Mouse (Mus musculus): ENCODE data around the gene Rest. TPM values are rescaled to one million over a fixed set of nuclear protein-coding genes. Genes with fewer than 3 reads are reported as not detected.

The Rest gene
- polyA plus RNA-seq, 1 experiment from 2014 or later, result 46.6 TPM

- H3K27me3 ChIP-seq (ENCODE audit: low read depth, poor library complexity, severe bottlenecking), result no peaks in the 10 kb centered on the region
- peaks cover 76% of the 10 kb centered on the region for H3K36me3 ChIP-seq
- WGBS, result 94% methylated on average over 2 of the region's 2 CpGs
- DNase-seq (ENCODE audit: low spot score), result no peak
- H3K4me3 ChIP-seq, result no peak overlapping the region
- H3K4me1 ChIP-seq, result no peaks in the 10 kb centered on the region
- H3K27ac ChIP-seq, result no peak overlapping the region
- no peaks in the 10 kb centered on the region for H3K9me3 ChIP-seq (replicated peaks)
Measured at GRCm38 (mm10) chr5:77299486-77299885, 34.2 kb downstream of the Rest start.

- 96% methylated on average over 6 of the region's 6 CpGs for WGBS
- no peaks in the 10 kb centered on the region for H3K9me3 ChIP-seq (replicated peaks)
- no peak overlapping the region for H3K27ac ChIP-seq
- no peaks in the 10 kb centered on the region for H3K4me1 ChIP-seq
- H3K36me3 ChIP-seq, result peaks cover 77% of the 10 kb centered on the region
- no peak overlapping the region for H3K4me3 ChIP-seq
- no peaks in the 10 kb centered on the region for H3K27me3 ChIP-seq (ENCODE audit: low read depth, poor library complexity, severe bottlenecking)
- no peak for DNase-seq (ENCODE audit: low spot score)
Measured at GRCm38 (mm10) chr5:77301296-77301903, 36.1 kb downstream of the Rest start.

- peak overlapping the region; percentile 92 for H3K4me3 ChIP-seq
- H3K27ac ChIP-seq, result no peak overlapping the region
- WGBS, result 91% methylated on average over 5 of the region's 5 CpGs
- H3K27me3 ChIP-seq (ENCODE audit: low read depth, poor library complexity, severe bottlenecking), result no peaks in the 10 kb centered on the region
- peaks cover 28% of the 10 kb centered on the region for H3K4me1 ChIP-seq
- no peak for DNase-seq (ENCODE audit: low spot score)
- H3K9me3 ChIP-seq (replicated peaks), result no peaks in the 10 kb centered on the region
- peaks cover 50% of the 10 kb centered on the region for H3K36me3 ChIP-seq
Measured at GRCm38 (mm10) chr5:77307821-77308553, 42.7 kb downstream of the Rest start.

DNA sequence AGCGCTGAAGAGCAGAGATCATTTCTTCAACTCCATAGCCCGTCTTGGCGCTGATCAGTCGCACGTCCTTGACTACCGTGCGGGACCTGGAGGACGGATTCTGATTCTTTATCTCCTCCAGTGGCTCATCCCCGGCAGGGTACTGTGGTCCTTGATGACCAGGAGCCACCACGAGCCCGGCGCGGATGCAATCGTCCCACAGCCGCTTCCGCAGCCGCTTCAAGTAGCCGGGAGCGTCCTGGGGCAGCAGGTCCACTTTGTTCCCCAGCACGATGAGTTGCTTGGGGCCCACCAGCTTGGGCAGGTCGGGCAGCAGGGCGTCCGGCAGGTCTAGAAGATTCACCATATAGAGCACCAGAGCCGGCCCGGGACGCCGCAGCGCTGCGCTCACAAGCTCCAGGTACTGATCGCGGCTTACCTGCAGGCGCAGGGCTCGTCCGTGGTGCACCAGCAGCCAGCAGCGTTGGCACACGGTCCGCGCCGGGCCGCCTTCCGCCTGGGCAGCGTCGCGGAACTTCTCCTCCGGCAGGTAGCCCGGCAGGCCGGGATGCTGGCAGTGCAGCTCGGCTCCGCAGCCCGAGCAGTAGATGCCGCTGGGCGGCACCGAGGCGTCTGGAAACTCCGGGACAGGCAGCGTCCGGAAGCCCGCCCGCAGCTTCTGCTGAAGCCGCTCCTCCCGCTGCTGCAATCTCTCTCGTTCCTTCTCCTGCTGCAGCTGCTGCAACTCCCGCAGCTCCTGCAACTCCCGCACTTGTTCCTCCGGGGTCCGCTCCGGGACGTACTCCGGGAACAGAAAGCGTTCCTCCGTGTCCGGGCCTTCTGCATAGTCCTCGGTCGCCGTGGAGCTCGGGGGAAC lies 44.0 kb downstream of the Rest start:
- DNase-seq (ENCODE audit: low spot score), result no peak
- Histone ChIP-seq H3K4me1 (peaks cover 28% of the 10 kb centered on the region), H3K4me3 (peak overlapping the region; percentile 92), H3K27ac (peak overlapping the region; percentile 93), H3K36me3 (peaks cover 56% of the 10 kb centered on the region), H3K9me3 (replicated peaks) (no peaks in the 10 kb centered on the region), H3K27me3 (ENCODE audit: low read depth, poor library complexity, severe bottlenecking) (no peaks in the 10 kb centered on the region)
- WGBS, result under 1% methylated on average over 76 of the region's 76 CpGs

- peak within 1 kb of the TSS; percentile 92 for H3K4me3 ChIP-seq
- H3K4me1 ChIP-seq, result peaks cover 28% of the 10 kb centered on the region
- no peaks in the 10 kb centered on the region for H3K9me3 ChIP-seq (replicated peaks)
- DNase-seq (ENCODE audit: low spot score), result peak; percentile 99
- peak within 1 kb of the TSS; percentile 93 for H3K27ac ChIP-seq
- peaks cover 57% of the 10 kb centered on the region for H3K36me3 ChIP-seq
- under 1% methylated on average over 85 of the region's 85 CpGs for WGBS
- H3K27me3 ChIP-seq (ENCODE audit: low read depth, poor library complexity, severe bottlenecking), result no peaks in the 10 kb centered on the region
Measured at GRCm38 (mm10) chr5:77309924-77310772, 44.9 kb downstream of the Rest start, which contains the start of the genes Noa1 and Polr2b. Gene Noa1, minus strand, starts transcription at chr5:77310084. Gene Polr2b, plus strand, starts transcription at chr5:77310147.

GRCm38 (mm10) chr5:77314206-77314605 lies 48.9 kb downstream of the Rest start:
- no peak overlapping the region for H3K4me3 ChIP-seq
- 90% methylated on average over 4 of the region's 4 CpGs for WGBS
- no peak for DNase-seq (ENCODE audit: low spot score)
- H3K36me3 ChIP-seq, result peaks cover 73% of the 10 kb centered on the region
- no peaks in the 10 kb centered on the region for H3K9me3 ChIP-seq (replicated peaks)
- no peak overlapping the region for H3K27ac ChIP-seq
- peaks cover 11% of the 10 kb centered on the region for H3K4me1 ChIP-seq
- H3K27me3 ChIP-seq (ENCODE audit: low read depth, poor library complexity, severe bottlenecking), result no peaks in the 10 kb centered on the region

GRCm38 (mm10) chr5:77314986-77315385 lies 49.7 kb downstream of the Rest start:
- 94% methylated on average over 6 of the region's 6 CpGs for WGBS
- Histone ChIP-seq H3K4me3 (no peak overlapping the region), H3K36me3 (peaks cover 78% of the 10 kb centered on the region), H3K4me1 (peaks cover 10% of the 10 kb centered on the region), H3K27me3 (ENCODE audit: low read depth, poor library complexity, severe bottlenecking) (no peaks in the 10 kb centered on the region), H3K9me3 (replicated peaks) (no peaks in the 10 kb centered on the region), H3K27ac (no peak overlapping the region)
- no peak for DNase-seq (ENCODE audit: low spot score)

DNA sequence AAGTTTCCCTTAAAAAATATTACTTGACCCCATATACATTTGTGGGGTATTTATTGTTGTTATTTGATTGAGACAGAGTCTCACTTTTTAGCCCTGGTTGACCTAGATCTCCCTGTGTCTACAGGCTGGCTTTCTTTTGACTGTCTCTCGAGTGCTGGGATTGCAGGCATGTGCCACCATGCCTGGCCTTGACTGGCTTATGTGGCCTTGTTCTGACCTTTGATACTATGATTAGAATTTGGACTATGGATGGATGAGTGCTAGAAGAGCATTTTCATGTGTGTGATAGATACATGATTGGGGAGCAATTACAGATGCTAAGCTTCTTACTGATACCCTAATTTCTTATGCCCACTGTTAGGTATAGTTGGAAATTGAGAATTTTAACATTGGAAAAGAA lies 59.6 kb downstream of the Rest start:
- Histone ChIP-seq H3K4me3 (no peak overlapping the region), H3K36me3 (peaks cover 100% of the 10 kb centered on the region), H3K9me3 (replicated peaks) (no peaks in the 10 kb centered on the region), H3K27me3 (ENCODE audit: low read depth, poor library complexity, severe bottlenecking) (no peaks in the 10 kb centered on the region), H3K4me1 (no peaks in the 10 kb centered on the region), H3K27ac (no peak overlapping the region)
- 79% methylated on average over 1 of the region's 1 CpGs for WGBS
- no peak for DNase-seq (ENCODE audit: low spot score)

- Histone ChIP-seq H3K36me3 (peaks cover 98% of the 10 kb centered on the region), H3K4me3 (no peak overlapping the region), H3K27ac (no peak overlapping the region), H3K9me3 (replicated peaks) (no peaks in the 10 kb centered on the region), H3K27me3 (ENCODE audit: low read depth, poor library complexity, severe bottlenecking) (no peaks in the 10 kb centered on the region), H3K4me1 (no peaks in the 10 kb centered on the region)
- no peak for DNase-seq (ENCODE audit: low spot score)
- 82% methylated on average over 5 of the region's 5 CpGs for WGBS
Measured at GRCm38 (mm10) chr5:77330154-77330553, 64.9 kb downstream of the Rest start.

Small RNAs within 50 kb of the gene (microRNA-seq; reads per million reads assigned to microRNA genes)
- gene Mir5098, result not detected

Other genes with a start within 250 kb of the Rest start
- gene Thegl, start 249.5 kb upstream of the Rest start, polyA plus RNA-seq (2016; fragmentation: Nextera tagmentation; extraction: Ambion mirVana), result not detected in 2 replicates
- not detected in 2 replicates for gene Hopx, start 150.4 kb upstream of the Rest start, polyA plus RNA-seq (2016; fragmentation: Nextera tagmentation; extraction: Ambion mirVana)
- gene Spink2, start 54.0 kb upstream of the Rest start, polyA plus RNA-seq (2016; fragmentation: Nextera tagmentation; extraction: Ambion mirVana), result 0.89 and 1.4 TPM in 2 replicates
- 36.5 and 43.5 TPM in 2 replicates for gene Noa1, start 44.6 kb downstream of the Rest start, polyA plus RNA-seq (2016; fragmentation: Nextera tagmentation; extraction: Ambion mirVana)
- 86.2 and 95.9 TPM in 2 replicates for gene Polr2b, start 44.7 kb downstream of the Rest start, polyA plus RNA-seq (2016; fragmentation: Nextera tagmentation; extraction: Ambion mirVana)
- gene Igfbp7, start 142.6 kb downstream of the Rest start, polyA plus RNA-seq (2016; fragmentation: Nextera tagmentation; extraction: Ambion mirVana), result 1.1 and 1.3 TPM in 2 replicates

Data from limb, embryonic 10.5 days (tissue).